Mouse (Mus musculus) frontal cortex, adult 2 months (tissue): ENCODE results near the gene Ankrd6. TPM values are rescaled to one million over a fixed set of nuclear protein-coding genes. Genes with fewer than 3 reads are reported as not detected.

Experiments used
- DNase-seq, 2 experiments: peaks; one replicate each; pipeline ENCODE4 v3.0.0; 2022; ENCODE audit warnings: low spot score in 1 of 2; ENCODE audit errors: extremely low spot score in 1 of 2
- polyA plus RNA-seq: library from polyadenylated mRNA; depleted of rRNA; stranded (reverse); fragments of >200 nt; gene quantifications from 2 replicates; pipeline ENCODE4 v1.2.3, GENCODE M21; 2012

Gene Ankrd6
- polyA plus RNA-seq, 1 experiment, result 31.0 TPM

- DNase-seq, result no peak
Observed at GRCm38 (mm10) chr4:32951035-32951940, 647 bp upstream of the Ankrd6 start.

- DNase-seq, result no peak
Observed at GRCm38 (mm10) chr4:32948696-32949095, 1.9 kb downstream of the Ankrd6 start.

- no peak for DNase-seq
Observed at GRCm38 (mm10) chr4:32947631-32948030, 3.0 kb downstream of the Ankrd6 start.

GRCm38 (mm10) chr4:32940984-32941383, 9.7 kb downstream of the Ankrd6 start:
- no peak for DNase-seq

GRCm38 (mm10) chr4:32939964-32940363, 10.7 kb downstream of the Ankrd6 start:
- DNase-seq, result no peak

- no peak for DNase-seq
Observed at GRCm38 (mm10) chr4:32939521-32939920, 11.1 kb downstream of the Ankrd6 start.

GRCm38 (mm10) chr4:32936762-32937341, 13.8 kb downstream of the Ankrd6 start:
- DNase-seq, result no peak

GRCm38 (mm10) chr4:32932056-32932455, 18.6 kb downstream of the Ankrd6 start:
- DNase-seq, result no peak

GRCm38 (mm10) chr4:32929750-32930149, 20.9 kb downstream of the Ankrd6 start:
- no peak for DNase-seq

- no peak for DNase-seq
Observed at GRCm38 (mm10) chr4:32928692-32929448, 21.8 kb downstream of the Ankrd6 start.

GRCm38 (mm10) chr4:32923891-32924294, 26.7 kb downstream of the Ankrd6 start:
- no peak for DNase-seq

- no peak for DNase-seq
Observed at GRCm38 (mm10) chr4:32923436-32923835, 27.2 kb downstream of the Ankrd6 start.

- no peak for DNase-seq
Observed at GRCm38 (mm10) chr4:32922871-32923270, 27.8 kb downstream of the Ankrd6 start.

GRCm38 (mm10) chr4:32920863-32921262, 29.8 kb downstream of the Ankrd6 start:
- DNase-seq, result no peak

- no peak for DNase-seq
Observed at GRCm38 (mm10) chr4:32918571-32918970, 32.1 kb downstream of the Ankrd6 start.

GRCm38 (mm10) chr4:32916689-32917385, 33.8 kb downstream of the Ankrd6 start:
- DNase-seq, result no peak

- DNase-seq, result no peak
Observed at GRCm38 (mm10) chr4:32915928-32916327, 34.7 kb downstream of the Ankrd6 start.

GRCm38 (mm10) chr4:32909996-32910395, 40.6 kb downstream of the Ankrd6 start:
- DNase-seq, result no peak

- DNase-seq, result no peak
Observed at GRCm38 (mm10) chr4:32909241-32909979, 41.2 kb downstream of the Ankrd6 start.

GRCm38 (mm10) chr4:32907631-32908030, 43.0 kb downstream of the Ankrd6 start:
- DNase-seq, result no peak
